Mouse (Mus musculus) heart, adult 2 months (tissue): Measurements from ENCODE around the gene Chn2.

ENCODE experiments used
- CTCF ChIP-seq: fragments of 200-600 bp; IDR thresholded peaks from 2 replicates; pipeline ENCODE4 v1.8.1; 2022; ENCODE audit warnings: antibody characterized with exemption, mild to moderate bottlenecking, moderate library complexity
- EP300 ChIP-seq: fragments of 200-500 bp; IDR thresholded peaks from 2 replicates; pipeline ENCODE4 v1.6.1; 2011; ENCODE audit warnings: low read depth, low read length, control low read depth; ENCODE audit not compliant: insufficient read depth

- TF ChIP-seq CTCF = no peak
- no peak for TF ChIP-seq EP300
Observed at GRCm38 (mm10) chr6:54255321-54255720, 216.0 kb downstream of the Chn2 start.
